Mouse (Mus musculus) neutrophil, adult 59 days (primary cell): ENCODE measurements around the gene Ppp1r16b. TPM values are rescaled to one million over a fixed set of nuclear protein-coding genes. Genes with fewer than 3 reads are reported as not detected.

Experiments used
- total RNA-seq, 2 experiments: library from RNA; stranded (reverse); gene quantifications; 1 replicate in 1 of 2; 2 replicates in 1 of 2; pipeline ENCODE4 v1.2.4; 2023

Gene Ppp1r16b
- 1 to 10 TPM; 1.6 to 3.1 TPM for total RNA-seq

GRCm38 (mm10) chr2:158665098-158665497, at the start of gene Ppp1r16b:
TSS of gene Ppp1r16b (plus strand) at chr2:158665398.

GRCm38 (mm10) chr2:158624718-158625222, 40.4 kb upstream of the Ppp1r16b start, which contains the start of gene Actr5:
TSS of gene Actr5 (plus strand) at chr2:158624888.

GRCm38 (mm10) chr2:158767742-158768339, 102.6 kb downstream of the Ppp1r16b start, which contains the start of gene Fam83d:
TSS of gene Fam83d (plus strand) at chr2:158768093.

GRCm38 (mm10) chr2:158794494-158795004, 129.4 kb downstream of the Ppp1r16b start, which contains the start of gene Dhx35:
TSS of gene Dhx35 (plus strand) at chr2:158794807.

Other genes starting within 250 kb of the Ppp1r16b start
- gene Adig, start 162.8 kb upstream of the Ppp1r16b start, total RNA-seq: not detected
- not detected for gene Arhgap40, start 152.6 kb upstream of the Ppp1r16b start, total RNA-seq
- gene Slc32a1, start 54.6 kb upstream of the Ppp1r16b start, total RNA-seq: under 1 TPM; 0.68 to 0.93 TPM
- 10 to 100 TPM; 22.0 to 23.3 TPM for gene Actr5, start 40.5 kb upstream of the Ppp1r16b start, total RNA-seq
- 1 to 10 TPM; 8.8 to 9.0 TPM for gene Fam83d, start 102.7 kb downstream of the Ppp1r16b start, total RNA-seq
- 10 to 100 TPM in 1 of 2 experiments, 1 to 10 TPM in 1; 8.8 to 10.1 TPM for gene Dhx35, start 129.4 kb downstream of the Ppp1r16b start, total RNA-seq